Mouse (Mus musculus): ENCODE data around the gene Nemf. TPM values are rescaled to one million over a fixed set of nuclear protein-coding genes. Genes with fewer than 3 reads are reported as not detected.
A peak's percentile ranks its signal among the peaks of the same experiment; 100 is the strongest.

Nemf gene
- polyA plus RNA-seq, 1 experiment from 2014 or later = 28.3 TPM

- H3K9ac ChIP-seq (replicated peaks) = no peak overlapping the region
- no peaks in the 10 kb centered on the region for H3K27me3 ChIP-seq (ENCODE audit: insufficient read depth, low read length)
- DNase-seq (peak; percentile 48), ATAC-seq (no peak)
- no peak overlapping the region for H3K4me2 ChIP-seq (ENCODE audit: low read depth, low read length)
- no peaks in the 10 kb centered on the region for H3K4me1 ChIP-seq (ENCODE audit: insufficient read depth)
- TF ChIP-seq CTCF (IDR thresholded peaks at IDR 0.05; ENCODE audit: low read depth) = peak; percentile 81
- TF ChIP-seq EP300 (IDR thresholded peaks at IDR 0.05; ENCODE audit: low read depth) = no peak
- 88% methylated on average over 2 of the region's 2 CpGs for WGBS (ENCODE audit: insufficient replicate concordance)
- H3K36me3 ChIP-seq (replicated peaks; ENCODE audit: insufficient read depth, low read length) = peaks cover 54% of the 10 kb centered on the region
- H3K4me3 ChIP-seq (ENCODE audit: low read depth, low read length) = no peak overlapping the region
- H3K27ac ChIP-seq (ENCODE audit: low read depth) = no peak overlapping the region
- no peaks in the 10 kb centered on the region for H3K9me3 ChIP-seq (ENCODE audit: low read length)
Observed at GRCm38 (mm10) chr12:69333547-69333946, 23.4 kb downstream of the Nemf start.

GRCm38 (mm10) chr12:69332147-69332546, 24.8 kb downstream of the Nemf start:
- Histone ChIP-seq H3K4me1 (ENCODE audit: insufficient read depth) (no peaks in the 10 kb centered on the region), H3K27ac (ENCODE audit: low read depth) (peak overlapping the region; percentile 51; the same call in 1 of the 2 replicates), H3K9me3 (ENCODE audit: low read length) (no peaks in the 10 kb centered on the region), H3K27me3 (ENCODE audit: insufficient read depth, low read length) (no peaks in the 10 kb centered on the region), H3K9ac (replicated peaks) (no peak overlapping the region), H3K4me3 (ENCODE audit: low read depth, low read length) (no peak overlapping the region), H3K4me2 (ENCODE audit: low read depth, low read length) (no peak overlapping the region), H3K36me3 (replicated peaks; ENCODE audit: insufficient read depth, low read length) (peaks cover 55% of the 10 kb centered on the region)
- ATAC-seq (no peak), DNase-seq (no peak)
- 77% methylated on average over 1 of the region's 1 CpGs for WGBS (ENCODE audit: insufficient replicate concordance)
- TF ChIP-seq EP300 (IDR thresholded peaks at IDR 0.05; ENCODE audit: low read depth) (no peak), CTCF (IDR thresholded peaks at IDR 0.05; ENCODE audit: low read depth) (no peak)

- Histone ChIP-seq H3K27me3 (ENCODE audit: insufficient read depth, low read length) (no peaks in the 10 kb centered on the region), H3K36me3 (replicated peaks; ENCODE audit: insufficient read depth, low read length) (peaks cover 55% of the 10 kb centered on the region), H3K4me3 (ENCODE audit: low read depth, low read length) (no peak overlapping the region), H3K4me2 (ENCODE audit: low read depth, low read length) (no peak overlapping the region), H3K4me1 (ENCODE audit: insufficient read depth) (no peaks in the 10 kb centered on the region), H3K9me3 (ENCODE audit: low read length) (no peaks in the 10 kb centered on the region), H3K27ac (ENCODE audit: low read depth) (peak overlapping the region; percentile 24), H3K9ac (replicated peaks) (no peak overlapping the region)
- TF ChIP-seq EP300 (IDR thresholded peaks at IDR 0.05; ENCODE audit: low read depth) (no peak), CTCF (IDR thresholded peaks at IDR 0.05; ENCODE audit: low read depth) (no peak)
- WGBS (ENCODE audit: insufficient replicate concordance) = 69% methylated on average over 3 of the region's 3 CpGs
- DNase-seq (no peak), ATAC-seq (no peak; the same call in 1 of the 2 replicates)
Observed at GRCm38 (mm10) chr12:69331187-69331586, 25.8 kb downstream of the Nemf start.

GRCm38 (mm10) chr12:69318431-69318830, 38.5 kb downstream of the Nemf start:
- Histone ChIP-seq H3K27me3 (ENCODE audit: insufficient read depth, low read length) (no peaks in the 10 kb centered on the region), H3K9ac (replicated peaks) (no peak overlapping the region), H3K36me3 (replicated peaks; ENCODE audit: insufficient read depth, low read length) (peaks cover 65% of the 10 kb centered on the region), H3K4me2 (ENCODE audit: low read depth, low read length) (no peak overlapping the region), H3K27ac (ENCODE audit: low read depth) (no peak overlapping the region), H3K9me3 (ENCODE audit: low read length) (no peaks in the 10 kb centered on the region), H3K4me1 (ENCODE audit: insufficient read depth) (no peaks in the 10 kb centered on the region), H3K4me3 (ENCODE audit: low read depth, low read length) (no peak overlapping the region)
- TF ChIP-seq EP300 (IDR thresholded peaks at IDR 0.05; ENCODE audit: low read depth) (no peak), CTCF (IDR thresholded peaks at IDR 0.05; ENCODE audit: low read depth) (no peak)
- no peak for DNase-seq
- no peak for ATAC-seq

GRCm38 (mm10) chr12:69309659-69310058, 47.3 kb downstream of the Nemf start:
- Histone ChIP-seq H3K4me1 (ENCODE audit: insufficient read depth) (no peaks in the 10 kb centered on the region), H3K9ac (replicated peaks) (no peak overlapping the region), H3K36me3 (replicated peaks; ENCODE audit: insufficient read depth, low read length) (peaks cover 88% of the 10 kb centered on the region), H3K27me3 (ENCODE audit: insufficient read depth, low read length) (no peaks in the 10 kb centered on the region), H3K4me2 (ENCODE audit: low read depth, low read length) (no peak overlapping the region), H3K9me3 (ENCODE audit: low read length) (no peaks in the 10 kb centered on the region), H3K4me3 (ENCODE audit: low read depth, low read length) (no peak overlapping the region), H3K27ac (ENCODE audit: low read depth) (no peak overlapping the region)
- WGBS (ENCODE audit: insufficient replicate concordance) = 92% methylated on average over 4 of the region's 4 CpGs
- DNase-seq (no peak), ATAC-seq (no peak)
- TF ChIP-seq CTCF (IDR thresholded peaks at IDR 0.05; ENCODE audit: low read depth) = no peak
- no peak for TF ChIP-seq EP300 (IDR thresholded peaks at IDR 0.05; ENCODE audit: low read depth)

- WGBS (ENCODE audit: insufficient replicate concordance) = 97% methylated on average over 7 of the region's 7 CpGs
- Histone ChIP-seq H3K9me3 (ENCODE audit: low read length) (no peaks in the 10 kb centered on the region), H3K27me3 (ENCODE audit: insufficient read depth, low read length) (no peaks in the 10 kb centered on the region), H3K36me3 (replicated peaks; ENCODE audit: insufficient read depth, low read length) (peaks cover 92% of the 10 kb centered on the region), H3K27ac (ENCODE audit: low read depth) (no peak overlapping the region), H3K4me3 (ENCODE audit: low read depth, low read length) (no peak overlapping the region), H3K4me1 (ENCODE audit: insufficient read depth) (no peaks in the 10 kb centered on the region), H3K9ac (replicated peaks) (no peak overlapping the region), H3K4me2 (ENCODE audit: low read depth, low read length) (no peak overlapping the region)
- DNase-seq (no peak), ATAC-seq (no peak)
- TF ChIP-seq EP300 (IDR thresholded peaks at IDR 0.05; ENCODE audit: low read depth) = no peak
- TF ChIP-seq CTCF (IDR thresholded peaks at IDR 0.05; ENCODE audit: low read depth) = no peak
Observed at GRCm38 (mm10) chr12:69306333-69306732, 50.6 kb downstream of the Nemf start.

GRCm38 (mm10) chr12:69304051-69304450, 52.9 kb downstream of the Nemf start:
- peaks cover 6% of the 10 kb centered on the region for H3K4me1 ChIP-seq (ENCODE audit: insufficient read depth)
- ATAC-seq = no peak
- 73% methylated on average over 2 of the region's 2 CpGs for WGBS (ENCODE audit: insufficient replicate concordance)
- H3K27ac ChIP-seq (ENCODE audit: low read depth) = no peak overlapping the region
- DNase-seq = no peak
- H3K4me3 ChIP-seq (ENCODE audit: low read depth, low read length) = no peak overlapping the region
- TF ChIP-seq EP300 (IDR thresholded peaks at IDR 0.05; ENCODE audit: low read depth) (no peak), CTCF (IDR thresholded peaks at IDR 0.05; ENCODE audit: low read depth) (no peak)
- H3K9ac ChIP-seq (replicated peaks) = no peak overlapping the region
- H3K9me3 ChIP-seq (ENCODE audit: low read length) = no peaks in the 10 kb centered on the region
- peaks cover 84% of the 10 kb centered on the region for H3K36me3 ChIP-seq (replicated peaks; ENCODE audit: insufficient read depth, low read length)
- no peak overlapping the region for H3K4me2 ChIP-seq (ENCODE audit: low read depth, low read length)
- H3K27me3 ChIP-seq (ENCODE audit: insufficient read depth, low read length) = no peaks in the 10 kb centered on the region

Measured in liver, postnatal 0 days (tissue).